Mouse (Mus musculus) myocyte (in vitro differentiated cells): Measurements from ENCODE around the gene Plxdc1. TPM values are rescaled to one million over a fixed set of nuclear protein-coding genes. Genes with fewer than 3 reads are reported as not detected.
A peak's percentile ranks its signal among the peaks of the same experiment; 100 is the strongest.

Source experiments
- H3K27me3 ChIP-seq: one replicate; pipeline ENCODE4 v1.6.1; 2011; ENCODE audit not compliant: control insufficient read depth, insufficient read depth, insufficient read length
- H3K36me3 ChIP-seq: one replicate; pipeline ENCODE4 v1.6.1; 2011; ENCODE audit not compliant: control insufficient read depth, insufficient read depth
- H3K4me2 ChIP-seq: one replicate; pipeline ENCODE4 v1.6.1; 2011; ENCODE audit warnings: low read depth, control low read depth
- H3K4me3 ChIP-seq: one replicate; pipeline ENCODE4 v1.5.1; 2011; ENCODE audit warnings: mild to moderate bottlenecking, control low read depth, moderate library complexity
- H3K79me2 ChIP-seq: one replicate; pipeline ENCODE4 v1.6.1; 2011; ENCODE audit not compliant: control insufficient read depth, insufficient read depth
- H3ac ChIP-seq: one replicate; pipeline ENCODE4 v1.6.1; 2011; ENCODE audit not compliant: control insufficient read depth, insufficient read length
- CEBPB ChIP-seq: IDR thresholded peaks from 2 replicates; pipeline ENCODE4 v1.6.1; 2011; ENCODE audit warnings: mild to moderate bottlenecking, moderate library complexity; ENCODE audit not compliant: poor library complexity, insufficient read depth, severe bottlenecking
- E2F4 ChIP-seq: IDR thresholded peaks from one replicate; pipeline ENCODE4 v1.6.1; 2011; ENCODE audit warnings: mild to moderate bottlenecking, control low read depth, moderate library complexity; ENCODE audit not compliant: insufficient read depth
- MAX ChIP-seq: IDR thresholded peaks from one replicate; pipeline ENCODE4 v1.6.1; 2011; ENCODE audit warnings: low read depth, mild to moderate bottlenecking, control low read depth
- MYOD1 ChIP-seq, 3 experiments: IDR thresholded peaks; one replicate each; pipeline ENCODE4 v1.6.1; 2011; ENCODE audit warnings: control low read depth in 2 of 3, low read depth in 2 of 3, mild to moderate bottlenecking in 2 of 3, moderate library complexity in 1 of 3; ENCODE audit not compliant: insufficient read length in 2 of 3, control insufficient read depth in 1 of 3
- MYOG ChIP-seq, 3 experiments: IDR thresholded peaks; one replicate each; pipeline ENCODE4 v1.6.1; 2011; ENCODE audit warnings: control low read depth in 2 of 3, low read depth in 2 of 3, mild to moderate bottlenecking in 2 of 3; ENCODE audit not compliant: insufficient read length in 2 of 3, control insufficient read depth in 1 of 3, insufficient read depth in 1 of 3
- POLR2A ChIP-seq: IDR thresholded peaks from one replicate; pipeline ENCODE4 v1.6.1; 2011; ENCODE audit warnings: low read depth, mild to moderate bottlenecking, control low read depth, moderate library complexity; ENCODE audit not compliant: insufficient read length
- POLR2AphosphoS2 ChIP-seq: IDR thresholded peaks from one replicate; pipeline ENCODE4 v1.6.1; 2011; ENCODE audit warnings: low read depth, control low read depth; ENCODE audit not compliant: insufficient read length
- REST ChIP-seq: IDR thresholded peaks from one replicate; pipeline ENCODE4 v1.6.1; 2011; ENCODE audit warnings: mild to moderate bottlenecking, control low read depth, moderate library complexity; ENCODE audit not compliant: insufficient read depth, insufficient read length
- SRF ChIP-seq: IDR thresholded peaks from one replicate; pipeline ENCODE4 v1.6.1; 2011; ENCODE audit warnings: low read depth; ENCODE audit not compliant: control insufficient read depth, insufficient read length
- TCF12 ChIP-seq: IDR thresholded peaks from one replicate; pipeline ENCODE4 v1.6.1; 2011; ENCODE audit warnings: mild to moderate bottlenecking, control low read depth; ENCODE audit not compliant: poor library complexity, insufficient read depth, severe bottlenecking
- TCF3 ChIP-seq: IDR thresholded peaks from one replicate; pipeline ENCODE4 v1.6.1; 2011; ENCODE audit warnings: low read depth, control low read depth; ENCODE audit not compliant: insufficient read length
- USF1 ChIP-seq: IDR thresholded peaks from one replicate; pipeline ENCODE4 v1.6.1; 2011; ENCODE audit warnings: low read depth, mild to moderate bottlenecking, control low read depth, moderate library complexity
- polyA plus RNA-seq: library from polyadenylated mRNA; unstranded; fragments of >200 nt; fragmentation: generic; extraction: Trizol; gene quantifications from one replicate; pipeline ENCODE4 v1.2.1, GENCODE M21; 2012; ENCODE audit warnings: missing spikeins

Gene Plxdc1
- polyA plus RNA-seq, 1 experiment, result 2.7 TPM

GRCm38 (mm10) chr11:98019883-98020610, 33.8 kb upstream of the Plxdc1 start:
- TF ChIP-seq MYOD1 (IDR thresholded peaks at IDR 0.05; ENCODE audit: control insufficient read depth in 1 of 3, insufficient read length in 2 of 3, low read depth in 2 of 3), result peak in 1 of 3 experiments; percentile 34
- no peak for TF ChIP-seq REST
- TF ChIP-seq POLR2AphosphoS2, result peak; percentile 31
- Histone ChIP-seq H3K36me3 (peaks cover 26% of the 10 kb centered on the region), H3K4me2 (peak overlapping the region; percentile 91), H3K27me3 (no peaks in the 10 kb centered on the region), H3K4me3 (peak overlapping the region; percentile 96), H3K79me2 (peaks cover 16% of the 10 kb centered on the region), H3ac (no peak overlapping the region)

- Histone ChIP-seq H3K4me3 (peak overlapping the region; percentile 96), H3K4me2 (peak overlapping the region; percentile 91), H3K27me3 (no peaks in the 10 kb centered on the region), H3ac (no peak overlapping the region), H3K36me3 (peaks cover 34% of the 10 kb centered on the region), H3K79me2 (peaks cover 16% of the 10 kb centered on the region)
- TF ChIP-seq POLR2A, result peak; percentile 44
- TF ChIP-seq MYOG (IDR thresholded peaks at IDR 0.05; ENCODE audit: control insufficient read depth in 1 of 3, insufficient read depth in 1 of 3, insufficient read length in 2 of 3, low read depth in 2 of 3), result peak in 2 of 3 experiments; percentile 5 to 52
- TF ChIP-seq TCF12, result no peak
- peak in 1 of 3 experiments; percentile 64 for TF ChIP-seq MYOD1 (IDR thresholded peaks at IDR 0.05; ENCODE audit: control insufficient read depth in 1 of 3, insufficient read length in 2 of 3, low read depth in 2 of 3)
- no peak for TF ChIP-seq CEBPB
- TF ChIP-seq REST, result no peak
- TF ChIP-seq MAX, result no peak
- peak; percentile 56 for TF ChIP-seq POLR2AphosphoS2
- no peak for TF ChIP-seq E2F4
- TF ChIP-seq USF1, result no peak
- TF ChIP-seq SRF, result no peak
- TF ChIP-seq TCF3, result no peak
These were observed 32.8 kb upstream of the Plxdc1 start for GRCm38 (mm10) chr11:98018858-98019641.

- Histone ChIP-seq H3K27me3 (no peaks in the 10 kb centered on the region), H3K4me2 (peak overlapping the region; percentile 47), H3K4me3 (no peak overlapping the region), H3ac (no peak overlapping the region), H3K36me3 (peaks cover 35% of the 10 kb centered on the region), H3K79me2 (peaks cover 16% of the 10 kb centered on the region)
- no peak for TF ChIP-seq MYOD1 (IDR thresholded peaks at IDR 0.05; ENCODE audit: control insufficient read depth in 1 of 3, insufficient read length in 2 of 3, low read depth in 2 of 3)
- peak in 1 of 3 experiments; percentile 4 for TF ChIP-seq MYOG (IDR thresholded peaks at IDR 0.05; ENCODE audit: control insufficient read depth in 1 of 3, insufficient read depth in 1 of 3, insufficient read length in 2 of 3, low read depth in 2 of 3)
- peak; percentile 16 for TF ChIP-seq POLR2A
- TF ChIP-seq POLR2AphosphoS2, result no peak
These were observed 32.0 kb upstream of the Plxdc1 start for GRCm38 (mm10) chr11:98018222-98018621.

GRCm38 (mm10) chr11:98016824-98017223, 30.6 kb upstream of the Plxdc1 start:
- no peak overlapping the region for H3K4me3 ChIP-seq
- no peaks in the 10 kb centered on the region for H3K27me3 ChIP-seq
- H3K79me2 ChIP-seq, result peaks cover 16% of the 10 kb centered on the region
- no peak overlapping the region for H3ac ChIP-seq
- TF ChIP-seq POLR2AphosphoS2 (no peak), TCF3 (no peak), POLR2A (no peak), CEBPB (no peak), REST (no peak), TCF12 (no peak), MYOD1 (IDR thresholded peaks at IDR 0.05; ENCODE audit: control insufficient read depth in 1 of 3, insufficient read length in 2 of 3, low read depth in 2 of 3) (peak; percentile 7 to 78 (median 20)), MYOG (IDR thresholded peaks at IDR 0.05; ENCODE audit: control insufficient read depth in 1 of 3, insufficient read depth in 1 of 3, insufficient read length in 2 of 3, low read depth in 2 of 3) (peak in 2 of 3 experiments; percentile 53 to 80), USF1 (no peak), E2F4 (no peak), SRF (no peak), MAX (no peak)
- H3K4me2 ChIP-seq, result no peak overlapping the region
- peaks cover 35% of the 10 kb centered on the region for H3K36me3 ChIP-seq

GRCm38 (mm10) chr11:98016177-98016576, 29.9 kb upstream of the Plxdc1 start:
- TF ChIP-seq REST, result no peak
- no peak for TF ChIP-seq POLR2A
- no peaks in the 10 kb centered on the region for H3K27me3 ChIP-seq
- H3K36me3 ChIP-seq, result peaks cover 35% of the 10 kb centered on the region
- H3ac ChIP-seq, result no peak overlapping the region
- H3K79me2 ChIP-seq, result peaks cover 16% of the 10 kb centered on the region
- no peak overlapping the region for H3K4me3 ChIP-seq
- H3K4me2 ChIP-seq, result no peak overlapping the region
